Mouse (Mus musculus): ENCODE results near the gene Olfr1462. TPM values are rescaled to one million over a fixed set of nuclear protein-coding genes. Genes with fewer than 3 reads are reported as not detected.

Gene Olfr1462
- not detected for polyA plus RNA-seq (2017; shearing (Covaris generic))

GRCm38 (mm10) chr19:13185434-13185833 is at the start of gene Olfr1462:
Olfr1462 (plus strand) TSS chr19:13185734.

GRCm38 (mm10) chr19:13149449-13149848 is 36.1 kb upstream of the Olfr1462 start, which contains the start of gene Olfr1459:
Olfr1459 (minus strand) TSS chr19:13149549.

GRCm38 (mm10) chr19:13162700-13163099 is 22.8 kb upstream of the Olfr1462 start, which contains the start of gene Olfr1461:
Olfr1461 (plus strand) TSS chr19:13163000.

GRCm38 (mm10) chr19:13231028-13231427 is 45.5 kb downstream of the Olfr1462 start, which contains the start of gene Olfr1463:
Olfr1463 (plus strand) TSS chr19:13231328.

Other genes with a start within 250 kb of the Olfr1462 start
- gene Olfr1450, start 235.5 kb upstream of the Olfr1462 start, polyA plus RNA-seq (2017; shearing (Covaris generic)): not detected
- not detected for gene Olfr1451, start 190.7 kb upstream of the Olfr1462 start, polyA plus RNA-seq (2017; shearing (Covaris generic))
- not detected for gene Olfr1453, start 157.4 kb upstream of the Olfr1462 start, polyA plus RNA-seq (2017; shearing (Covaris generic))
- gene Olfr1454, start 125.1 kb upstream of the Olfr1462 start, polyA plus RNA-seq (2017; shearing (Covaris generic)): not detected
- gene Olfr1457, start 87.8 kb upstream of the Olfr1462 start, polyA plus RNA-seq (2017; shearing (Covaris generic)): not detected
- not detected for gene Olfr1458, start 79.0 kb upstream of the Olfr1462 start, polyA plus RNA-seq (2017; shearing (Covaris generic))
- 0.06 TPM for gene Olfr1459, start 36.2 kb upstream of the Olfr1462 start, polyA plus RNA-seq (2017; shearing (Covaris generic))
- not detected for gene Olfr1461, start 22.7 kb upstream of the Olfr1462 start, polyA plus RNA-seq (2017; shearing (Covaris generic))
- not detected for gene Olfr1463, start 45.6 kb downstream of the Olfr1462 start, polyA plus RNA-seq (2017; shearing (Covaris generic))
- gene Olfr1465, start 129.8 kb downstream of the Olfr1462 start, polyA plus RNA-seq (2017; shearing (Covaris generic)): not detected
- gene Olfr1466, start 153.1 kb downstream of the Olfr1462 start, polyA plus RNA-seq (2017; shearing (Covaris generic)): not detected
- gene Olfr1467, start 176.5 kb downstream of the Olfr1462 start, polyA plus RNA-seq (2017; shearing (Covaris generic)): not detected
- gene Olfr1469, start 222.1 kb downstream of the Olfr1462 start, polyA plus RNA-seq (2017; shearing (Covaris generic)): not detected